Mouse (Mus musculus) thymus, adult 2 months (tissue): ENCODE results near the gene Gipc2. TPM values are rescaled to one million over a fixed set of nuclear protein-coding genes. Genes with fewer than 3 reads are reported as not detected.

Source experiments
- DNase-seq: peaks from one replicate; pipeline ENCODE4 v3.0.0; 2021
- H3K27ac ChIP-seq: fragments of 200-500 bp; 2 replicates; pipeline ENCODE4 v1.5.1; 2012; ENCODE audit warnings: low read length, control low read depth; ENCODE audit not compliant: control insufficient read depth, insufficient read depth
- H3K27me3 ChIP-seq: fragments of 200-500 bp; 2 replicates; pipeline ENCODE4 v1.6.1; 2012; ENCODE audit warnings: mild to moderate bottlenecking, low read length, moderate library complexity, mixed read lengths; ENCODE audit not compliant: control insufficient read depth, insufficient read depth
- H3K36me3 ChIP-seq: fragments of 200-500 bp; 2 replicates; pipeline ENCODE4 v1.6.1; 2012; ENCODE audit warnings: mild to moderate bottlenecking, low read length, moderate library complexity; ENCODE audit not compliant: control insufficient read depth, insufficient read depth
- H3K4me1 ChIP-seq: fragments of 200-500 bp; replicated peaks from 2 replicates; pipeline ENCODE4 v1.6.1; 2012; ENCODE audit warnings: low read length; ENCODE audit not compliant: control insufficient read depth, insufficient read depth
- H3K4me3 ChIP-seq: fragments of 200-500 bp; 2 replicates; pipeline ENCODE4 v1.5.1; 2012; ENCODE audit warnings: mild to moderate bottlenecking, low read length, control low read depth, moderate library complexity; ENCODE audit not compliant: control insufficient read depth, insufficient read depth
- CTCF ChIP-seq: fragments of 200-500 bp; IDR thresholded peaks from 2 replicates; pipeline ENCODE4 v1.5.1; 2012; ENCODE audit warnings: mild to moderate bottlenecking, control low read depth, low read length, moderate library complexity, borderline replicate concordance; ENCODE audit not compliant: control insufficient read depth, poor library complexity, insufficient read depth; ENCODE audit errors: extremely low read depth
- POLR2A ChIP-seq: fragments of 200-500 bp; IDR thresholded peaks from 2 replicates; pipeline ENCODE4 v1.6.1; 2012; ENCODE audit warnings: mild to moderate bottlenecking, low read length, control low read depth, moderate library complexity; ENCODE audit not compliant: control insufficient read depth, poor library complexity, insufficient read depth; ENCODE audit errors: extremely low read depth
- WGBS: fragments of 180-500 bp; shearing (Covaris S2); methylation state at CpG from one replicate; pipeline ENCODE4 v1.1.7; 2018; 5-methylcytosine and 5-hydroxymethylcytosine counted together
- polyA plus RNA-seq: library from polyadenylated mRNA; depleted of rRNA; stranded (reverse); fragments of >200 nt; gene quantifications from 2 replicates; pipeline ENCODE4 v1.2.3, GENCODE M21; 2012

The Gipc2 gene
- polyA plus RNA-seq, 1 experiment: 4.0 TPM

- Histone ChIP-seq H3K27ac (no peak overlapping the region), H3K4me3 (no peak overlapping the region), H3K4me1 (peaks cover 10% of the 10 kb centered on the region), H3K27me3 (no peaks in the 10 kb centered on the region), H3K36me3 (no peaks in the 10 kb centered on the region)
- 96% methylated on average over 7 of the region's 7 CpGs for WGBS
- TF ChIP-seq POLR2A: no peak
- DNase-seq: no peak
Observed at GRCm38 (mm10) chr3:152208096-152208885, 42.3 kb upstream of the Gipc2 start.

- TF ChIP-seq CTCF (no peak), POLR2A (no peak)
- Histone ChIP-seq H3K27ac (no peak overlapping the region), H3K36me3 (no peaks in the 10 kb centered on the region), H3K27me3 (no peaks in the 10 kb centered on the region), H3K4me1 (peaks cover 6% of the 10 kb centered on the region), H3K4me3 (no peak overlapping the region)
- WGBS: over 99% methylated on average over 4 of the region's 4 CpGs
- DNase-seq: no peak
Observed at GRCm38 (mm10) chr3:152207156-152207555, 41.1 kb upstream of the Gipc2 start.

GRCm38 (mm10) chr3:152204577-152204976 is 38.5 kb upstream of the Gipc2 start:
- no peaks in the 10 kb centered on the region for H3K36me3 ChIP-seq
- peak; percentile 45 for DNase-seq
- 16% methylated on average over 3 of the region's 3 CpGs for WGBS
- TF ChIP-seq CTCF (no peak), POLR2A (no peak)
- H3K27ac ChIP-seq: peak overlapping the region; percentile 96; the same call in 1 of the 2 replicates
- peaks cover 9% of the 10 kb centered on the region for H3K4me1 ChIP-seq
- no peak overlapping the region for H3K4me3 ChIP-seq
- no peaks in the 10 kb centered on the region for H3K27me3 ChIP-seq

- Histone ChIP-seq H3K36me3 (no peaks in the 10 kb centered on the region), H3K27me3 (no peaks in the 10 kb centered on the region), H3K27ac (peak overlapping the region; percentile 96), H3K4me1 (peaks cover 9% of the 10 kb centered on the region), H3K4me3 (no peak overlapping the region)
- TF ChIP-seq POLR2A (no peak), CTCF (no peak)
- DNase-seq: peak; percentile 62
- 13% methylated on average over 3 of the region's 3 CpGs for WGBS
Observed at GRCm38 (mm10) chr3:152203996-152204395, 38.0 kb upstream of the Gipc2 start.

- no peak overlapping the region for H3K4me3 ChIP-seq
- peak; percentile 34 for DNase-seq
- H3K27me3 ChIP-seq: no peaks in the 10 kb centered on the region
- no peak for TF ChIP-seq CTCF
- TF ChIP-seq POLR2A: no peak
- H3K4me1 ChIP-seq: peaks cover 9% of the 10 kb centered on the region
- no peaks in the 10 kb centered on the region for H3K36me3 ChIP-seq
- H3K27ac ChIP-seq: peak overlapping the region; percentile 96
- WGBS: 56% methylated on average over 6 of the region's 6 CpGs
Observed at GRCm38 (mm10) chr3:152203411-152203810, 37.4 kb upstream of the Gipc2 start.

GRCm38 (mm10) chr3:152202942-152203341 is 36.9 kb upstream of the Gipc2 start:
- Histone ChIP-seq H3K4me1 (peaks cover 9% of the 10 kb centered on the region), H3K4me3 (no peak overlapping the region), H3K27ac (no peak overlapping the region; the same call in 1 of the 2 replicates), H3K27me3 (no peaks in the 10 kb centered on the region), H3K36me3 (no peaks in the 10 kb centered on the region)
- no peak for TF ChIP-seq POLR2A
- TF ChIP-seq CTCF: no peak
- no peak for DNase-seq
